Mouse (Mus musculus) G1E (cell line): ENCODE measurements around the gene Gmfg. TPM values are rescaled to one million over a fixed set of nuclear protein-coding genes. Genes with fewer than 3 reads are reported as not detected.

Experiments used
- ATAC-seq: 2 replicates; pipeline ENCODE4 v1.8.0; 2016; ENCODE audit warnings: mild to moderate bottlenecking; ENCODE audit not compliant: insufficient number of reproducible peaks, poor library complexity, low FRiP score, severe bottlenecking; ENCODE audit errors: extremely low read depth
- DNase-seq: peaks from one replicate; pipeline ENCODE4 v3.0.0; 2012; ENCODE audit warnings: low spot score
- H3K27me3 ChIP-seq: 2 replicates; pipeline ENCODE4 v1.6.1; 2012; ENCODE audit warnings: mild to moderate bottlenecking, low read length, inconsistent platforms; ENCODE audit not compliant: insufficient read depth
- H3K36me3 ChIP-seq: replicated peaks from 2 replicates; pipeline ENCODE3; 2012; ENCODE audit warnings: mild to moderate bottlenecking, inconsistent platforms
- H3K4me1 ChIP-seq: 2 replicates; pipeline ENCODE4 v1.6.1; 2012; ENCODE audit warnings: low read depth, low read length, inconsistent platforms, mixed read lengths; ENCODE audit not compliant: insufficient read depth
- H3K4me3 ChIP-seq: 2 replicates; pipeline ENCODE4 v1.5.1; 2012; ENCODE audit warnings: low read depth, mild to moderate bottlenecking, inconsistent platforms, low read length, moderate library complexity, mixed read lengths
- H3K9me3 ChIP-seq: replicated peaks from 2 replicates; pipeline ENCODE4 v1.6.1; 2012; ENCODE audit warnings: inconsistent platforms
- CTCF ChIP-seq: IDR thresholded peaks from 2 replicates; pipeline ENCODE4 v1.5.1; 2012; ENCODE audit warnings: low read depth, low read length, inconsistent platforms, mixed read lengths
- GATA1 ChIP-seq: IDR thresholded peaks from 2 replicates; pipeline ENCODE4 v1.6.1; 2012; ENCODE audit warnings: borderline replicate concordance, low read length, inconsistent platforms, mixed read lengths
- GATA2 ChIP-seq: IDR thresholded peaks from 2 replicates; pipeline ENCODE4 v1.6.1; 2012; ENCODE audit warnings: low read depth, low read length, inconsistent platforms, borderline replicate concordance
- POLR2AphosphoS5 ChIP-seq: IDR thresholded peaks from 2 replicates; pipeline ENCODE4 v1.6.1; 2012; ENCODE audit warnings: low read depth, low read length, inconsistent platforms; ENCODE audit not compliant: insufficient replicate concordance
- TAL1 ChIP-seq: conservative IDR thresholded peaks from 2 replicates; pipeline ENCODE4 v1.6.1; 2012; ENCODE audit warnings: low read depth, low read length, inconsistent platforms, mixed read lengths
- polyA plus RNA-seq: library from polyadenylated mRNA; stranded (reverse); fragments of >175 nt; gene quantifications from 2 replicates; pipeline ENCODE4 v1.2.3, GENCODE M21; 2012
- total RNA-seq, 2 experiments: library from RNA; stranded (forward) in 1 of 2; stranded (reverse) in 1 of 2; fragments of 200-1000 nt in 1 of 2; fragments of >200 nt in 1 of 2; fragmentation: Nextera tagmentation in 1 of 2; gene quantifications; 2 replicates each; pipeline ENCODE4 v1.2.3; 2014 to 2017

The Gmfg gene
- total and polyA plus RNA-seq, 3 experiments: 8.4 to 249 (median 38.5) TPM

GRCm38 (mm10) chr7:28418096-28418670 lies 19.1 kb upstream of the Gmfg start:
- Histone ChIP-seq H3K27me3 (no peaks in the 10 kb centered on the region), H3K4me1 (no peaks in the 10 kb centered on the region; the same call in 1 of the 2 replicates), H3K9me3 (no peaks in the 10 kb centered on the region), H3K36me3 (peaks cover 94% of the 10 kb centered on the region), H3K4me3 (no peak overlapping the region)
- ATAC-seq (no peak), DNase-seq (no peak)
- TF ChIP-seq POLR2AphosphoS5 (no peak), GATA2 (no peak), TAL1 (no peak), GATA1 (no peak), CTCF (no peak)

- DNase-seq: no peak
- no peak for ATAC-seq
- Histone ChIP-seq H3K4me1 (no peaks in the 10 kb centered on the region; the same call in 1 of the 2 replicates), H3K4me3 (no peak overlapping the region), H3K27me3 (no peaks in the 10 kb centered on the region), H3K9me3 (no peaks in the 10 kb centered on the region), H3K36me3 (peaks cover 94% of the 10 kb centered on the region)
- TF ChIP-seq TAL1: no peak
- TF ChIP-seq GATA1: no peak
- TF ChIP-seq POLR2AphosphoS5: no peak
- no peak for TF ChIP-seq GATA2
- no peak for TF ChIP-seq CTCF
Observed at GRCm38 (mm10) chr7:28419416-28419815, 17.8 kb upstream of the Gmfg start.

GRCm38 (mm10) chr7:28423018-28423417 lies 14.2 kb upstream of the Gmfg start:
- peaks cover 85% of the 10 kb centered on the region for H3K36me3 ChIP-seq
- TF ChIP-seq TAL1: no peak
- TF ChIP-seq POLR2AphosphoS5: no peak
- no peak for TF ChIP-seq CTCF
- TF ChIP-seq GATA1: no peak
- TF ChIP-seq GATA2: no peak

GRCm38 (mm10) chr7:28427738-28428137 lies 9.5 kb upstream of the Gmfg start:
- no peak for DNase-seq
- no peaks in the 10 kb centered on the region for H3K27me3 ChIP-seq
- TF ChIP-seq POLR2AphosphoS5 (no peak), CTCF (no peak), GATA1 (no peak), GATA2 (no peak), TAL1 (no peak)
- H3K4me3 ChIP-seq: no peak overlapping the region
- H3K36me3 ChIP-seq: peaks cover 62% of the 10 kb centered on the region
- ATAC-seq: no peak
- H3K9me3 ChIP-seq: no peaks in the 10 kb centered on the region
- peaks cover 27% of the 10 kb centered on the region for H3K4me1 ChIP-seq

More at GRCm38 (mm10) chr7:28423018-28423417, 14.2 kb upstream of the Gmfg start:
- H3K4me1 ChIP-seq: no peaks in the 10 kb centered on the region; the same call in 1 of the 2 replicates
- ATAC-seq (no peak), DNase-seq (no peak)
- peak overlapping the region; percentile 10; the same call in 1 of the 2 replicates for H3K4me3 ChIP-seq
- H3K9me3 ChIP-seq: no peaks in the 10 kb centered on the region
- no peaks in the 10 kb centered on the region for H3K27me3 ChIP-seq

GRCm38 (mm10) chr7:28430512-28430911 lies 6.7 kb upstream of the Gmfg start:
- Histone ChIP-seq H3K4me1 (peaks cover 48% of the 10 kb centered on the region), H3K27me3 (no peaks in the 10 kb centered on the region), H3K36me3 (peaks cover 48% of the 10 kb centered on the region), H3K9me3 (no peaks in the 10 kb centered on the region), H3K4me3 (no peak overlapping the region)
- DNase-seq (no peak), ATAC-seq (no peak)
- TF ChIP-seq GATA1 (no peak), GATA2 (no peak), CTCF (no peak), POLR2AphosphoS5 (no peak), TAL1 (no peak)

GRCm38 (mm10) chr7:28432252-28432651 lies 5.0 kb upstream of the Gmfg start:
- no peaks in the 10 kb centered on the region for H3K9me3 ChIP-seq
- H3K27me3 ChIP-seq: no peaks in the 10 kb centered on the region
- H3K4me1 ChIP-seq: peaks cover 58% of the 10 kb centered on the region
- no peak overlapping the region for H3K4me3 ChIP-seq
- peaks cover 38% of the 10 kb centered on the region for H3K36me3 ChIP-seq
- TF ChIP-seq GATA1: no peak
- no peak for TF ChIP-seq GATA2
- peak; percentile 74 for TF ChIP-seq TAL1
- no peak for DNase-seq
- no peak; the same call in 1 of the 2 replicates for ATAC-seq
